Mouse (Mus musculus): ENCODE data around the gene Ripor3. TPM values are rescaled to one million over a fixed set of nuclear protein-coding genes. Genes with fewer than 3 reads are reported as not detected.

Gene Ripor3
- polyA plus RNA-seq, 1 experiment from 2014 or later, result 0.67 TPM

GRCm38 (mm10) chr2:167941745-167942176 lies 68.7 kb downstream of the Ripor3 start:
- H3K9ac ChIP-seq, result peak overlapping the region; percentile 42; the same call in 1 of the 2 replicates
- peaks cover 89% of the 10 kb centered on the region for H3K4me1 ChIP-seq
- 41% methylated on average over 6 of the region's 6 CpGs for WGBS
- no peaks in the 10 kb centered on the region for H3K27me3 ChIP-seq (replicated peaks)
- no peak for ATAC-seq (ENCODE audit: extremely low read depth, insufficient number of reproducible peaks, low FRiP score, low TSS enrichment)
- peak overlapping the region; percentile 86 for H3K27ac ChIP-seq (replicated peaks)
- peak overlapping the region; percentile 50 for H3K4me2 ChIP-seq
- H3K4me3 ChIP-seq, result peak overlapping the region; percentile 19; the same call in 1 of the 2 replicates
- no peaks in the 10 kb centered on the region for H3K9me3 ChIP-seq
- peaks cover 4% of the 10 kb centered on the region; the same call in 1 of the 2 replicates for H3K36me3 ChIP-seq

- peaks cover 4% of the 10 kb centered on the region; the same call in 1 of the 2 replicates for H3K36me3 ChIP-seq
- ATAC-seq (ENCODE audit: extremely low read depth, insufficient number of reproducible peaks, low FRiP score, low TSS enrichment), result no peak
- H3K4me3 ChIP-seq, result no peak overlapping the region
- no peaks in the 10 kb centered on the region for H3K9me3 ChIP-seq
- H3K4me2 ChIP-seq, result no peak overlapping the region
- peak overlapping the region; percentile 86; the same call in 1 of the 2 replicates for H3K27ac ChIP-seq (replicated peaks)
- peaks cover 90% of the 10 kb centered on the region for H3K4me1 ChIP-seq
- H3K9ac ChIP-seq, result 0 out of 2 replicates have a peak overlapping the region, but pooled peaks have one; percentile 42
- no peaks in the 10 kb centered on the region for H3K27me3 ChIP-seq (replicated peaks)
- WGBS, result 62% methylated on average over 4 of the region's 4 CpGs
Observed at GRCm38 (mm10) chr2:167941320-167941719, 69.1 kb downstream of the Ripor3 start.

- ATAC-seq (ENCODE audit: extremely low read depth, insufficient number of reproducible peaks, low FRiP score, low TSS enrichment), result no peak
- no peaks in the 10 kb centered on the region for H3K27me3 ChIP-seq (replicated peaks)
- H3K9ac ChIP-seq, result peak overlapping the region; percentile 54; the same call in 1 of the 2 replicates
- peaks cover 91% of the 10 kb centered on the region for H3K4me1 ChIP-seq
- peak overlapping the region; percentile 18; the same call in 1 of the 2 replicates for H3K4me2 ChIP-seq
- H3K36me3 ChIP-seq, result peaks cover 4% of the 10 kb centered on the region; the same call in 1 of the 2 replicates
- WGBS, result 84% methylated on average over 11 of the region's 11 CpGs
- peak overlapping the region; percentile 78 for H3K27ac ChIP-seq (replicated peaks)
- no peak overlapping the region for H3K4me3 ChIP-seq
- no peaks in the 10 kb centered on the region for H3K9me3 ChIP-seq
Observed at GRCm38 (mm10) chr2:167940636-167941035, 69.8 kb downstream of the Ripor3 start.

- Histone ChIP-seq H3K9ac (peak overlapping the region; percentile 54), H3K36me3 (peaks cover 4% of the 10 kb centered on the region; the same call in 1 of the 2 replicates)
- ATAC-seq (ENCODE audit: extremely low read depth, insufficient number of reproducible peaks, low FRiP score, low TSS enrichment), result peak; percentile 23; the same call in 1 of the 2 replicates
Observed at GRCm38 (mm10) chr2:167939632-167940399, 70.6 kb downstream of the Ripor3 start.

GRCm38 (mm10) chr2:167939204-167939603 lies 71.2 kb downstream of the Ripor3 start:
- Histone ChIP-seq H3K9me3 (no peaks in the 10 kb centered on the region), H3K9ac (peak overlapping the region; percentile 54), H3K4me1 (peaks cover 90% of the 10 kb centered on the region), H3K27me3 (replicated peaks) (no peaks in the 10 kb centered on the region), H3K4me2 (peak overlapping the region; percentile 18; the same call in 1 of the 2 replicates), H3K4me3 (no peak overlapping the region), H3K27ac (replicated peaks) (peak overlapping the region; percentile 78), H3K36me3 (peaks cover 4% of the 10 kb centered on the region; the same call in 1 of the 2 replicates)
- ATAC-seq (ENCODE audit: extremely low read depth, insufficient number of reproducible peaks, low FRiP score, low TSS enrichment), result no peak
- whole genome bisulfite sequencing, result 61% methylated on average over 4 of the region's 4 CpGs

More at GRCm38 (mm10) chr2:167939632-167940399, 70.6 kb downstream of the Ripor3 start:
- H3K4me3 ChIP-seq, result no peak overlapping the region
- H3K9me3 ChIP-seq, result no peaks in the 10 kb centered on the region
- 27% methylated on average over 11 of the region's 11 CpGs for WGBS
- no peaks in the 10 kb centered on the region for H3K27me3 ChIP-seq (replicated peaks)
- H3K27ac ChIP-seq (replicated peaks), result peak overlapping the region; percentile 78
- peak overlapping the region; percentile 18 for H3K4me2 ChIP-seq
- peaks cover 92% of the 10 kb centered on the region for H3K4me1 ChIP-seq

- Histone ChIP-seq H3K4me3 (no peak overlapping the region), H3K4me1 (peaks cover 90% of the 10 kb centered on the region), H3K9me3 (no peaks in the 10 kb centered on the region), H3K4me2 (no peak overlapping the region), H3K27me3 (replicated peaks) (no peaks in the 10 kb centered on the region), H3K27ac (replicated peaks) (0 out of 2 replicates have a peak overlapping the region, but pooled peaks have one; percentile 78), H3K36me3 (peaks cover 4% of the 10 kb centered on the region; the same call in 1 of the 2 replicates), H3K9ac (0 out of 2 replicates have a peak overlapping the region, but pooled peaks have one; percentile 19)
- no peak for ATAC-seq (ENCODE audit: extremely low read depth, insufficient number of reproducible peaks, low FRiP score, low TSS enrichment)
- 75% methylated on average over 3 of the region's 3 CpGs for WGBS
Observed at GRCm38 (mm10) chr2:167938786-167939185, 71.6 kb downstream of the Ripor3 start.

GRCm38 (mm10) chr2:167935956-167936355 lies 74.5 kb downstream of the Ripor3 start:
- ATAC-seq (ENCODE audit: extremely low read depth, insufficient number of reproducible peaks, low FRiP score, low TSS enrichment), result no peak
- peak overlapping the region; percentile 42; the same call in 1 of the 2 replicates for H3K27ac ChIP-seq (replicated peaks)
- H3K9me3 ChIP-seq, result no peaks in the 10 kb centered on the region
- peaks cover 4% of the 10 kb centered on the region; the same call in 1 of the 2 replicates for H3K36me3 ChIP-seq
- H3K4me1 ChIP-seq, result peaks cover 80% of the 10 kb centered on the region
- H3K4me3 ChIP-seq, result no peak overlapping the region
- H3K4me2 ChIP-seq, result peak overlapping the region; percentile 26
- no peaks in the 10 kb centered on the region for H3K27me3 ChIP-seq (replicated peaks)
- 54% methylated on average over 3 of the region's 3 CpGs for WGBS
- H3K9ac ChIP-seq, result peak overlapping the region; percentile 54; the same call in 1 of the 2 replicates

- H3K4me1 ChIP-seq, result peaks cover 55% of the 10 kb centered on the region
- H3K9me3 ChIP-seq, result no peaks in the 10 kb centered on the region
- H3K27me3 ChIP-seq (replicated peaks), result no peaks in the 10 kb centered on the region
- 32% methylated on average over 7 of the region's 7 CpGs for WGBS
- peak overlapping the region; percentile 78 for H3K4me2 ChIP-seq
- no peak for ATAC-seq (ENCODE audit: extremely low read depth, insufficient number of reproducible peaks, low FRiP score, low TSS enrichment)
- peak overlapping the region; percentile 87 for H3K4me3 ChIP-seq
- peaks cover 4% of the 10 kb centered on the region; the same call in 1 of the 2 replicates for H3K36me3 ChIP-seq
- H3K27ac ChIP-seq (replicated peaks), result peak overlapping the region; percentile 85; the same call in 1 of the 2 replicates
- H3K9ac ChIP-seq, result peak overlapping the region; percentile 98
Observed at GRCm38 (mm10) chr2:167933397-167933796, 77.0 kb downstream of the Ripor3 start.

- H3K9ac ChIP-seq, result peak overlapping the region; percentile 98
- no peaks in the 10 kb centered on the region for H3K9me3 ChIP-seq
- no peaks in the 10 kb centered on the region for H3K27me3 ChIP-seq (replicated peaks)
- peak overlapping the region; percentile 87 for H3K4me3 ChIP-seq
- peak overlapping the region; percentile 85 for H3K27ac ChIP-seq (replicated peaks)
- WGBS, result 1% methylated on average over 18 of the region's 18 CpGs
- H3K36me3 ChIP-seq, result peaks cover 4% of the 10 kb centered on the region; the same call in 1 of the 2 replicates
- H3K4me1 ChIP-seq, result peaks cover 53% of the 10 kb centered on the region
- peak; percentile 3; the same call in 1 of the 2 replicates for ATAC-seq (ENCODE audit: extremely low read depth, insufficient number of reproducible peaks, low FRiP score, low TSS enrichment)
- peak overlapping the region; percentile 78 for H3K4me2 ChIP-seq
Observed at GRCm38 (mm10) chr2:167932727-167933231, 77.6 kb downstream of the Ripor3 start.

GRCm38 (mm10) chr2:167931985-167932726 lies 78.3 kb downstream of the Ripor3 start, which contains the start of gene Ptpn1:
Gene Ptpn1 (plus strand): TSS chr2:167932057.
- peak within 1 kb of the TSS; percentile 85 for H3K27ac ChIP-seq (replicated peaks)
- H3K4me2 ChIP-seq, result peak within 1 kb of the TSS; percentile 78
- H3K4me1 ChIP-seq, result peaks cover 51% of the 10 kb centered on the region
- no peaks in the 10 kb centered on the region for H3K9me3 ChIP-seq
- H3K9ac ChIP-seq, result peak within 1 kb of the TSS; percentile 98
- H3K4me3 ChIP-seq, result peak within 1 kb of the TSS; percentile 87
- H3K27me3 ChIP-seq (replicated peaks), result no peaks in the 10 kb centered on the region
- peaks cover under 1% of the 10 kb centered on the region; the same call in 1 of the 2 replicates for H3K36me3 ChIP-seq
- ATAC-seq (ENCODE audit: extremely low read depth, insufficient number of reproducible peaks, low FRiP score, low TSS enrichment), result peak; percentile 91
- under 1% methylated on average over 97 of the region's 99 CpGs for whole genome bisulfite sequencing
